ENCODE assay signal across 10 mouse cellular contexts in genomic region chr1:189879965-189880364, GRCm38 (mm10). TPM values are rescaled to one million over a fixed set of nuclear protein-coding genes. Genes with fewer than 3 reads are reported as not detected.
A peak's percentile ranks its signal among the peaks of the same experiment; 100 is the strongest.
DNase-seq lines count a peak whose midpoint lies in the region; ATAC-seq lines count a peak whose summit lies in the region.
"Had no signal": no experiment of that assay in that cellular context is flagged by ENCODE, and none has a peak within 500 bp of the region (broad histone marks: within the 10 kb centered on the region; RNA-seq: fewer than 3 reads in every experiment).

No protein-coding gene starts in this region.

- no peak overlapping the region for H3K27ac ChIP-seq in forebrain, embryonic 15.5 days (replicated peaks)

- no peak overlapping the region for H3K4me2 ChIP-seq in forebrain, embryonic 15.5 days (replicated peaks)
- H3K4me2 ChIP-seq: embryonic facial prominence, embryonic 15.5 days; midbrain, embryonic 11.5 days had no signal

- WGBS in forebrain, embryonic 15.5 days, result 77% methylated on average over 8 of the region's 8 CpGs

- H3K27me3 ChIP-seq in forebrain, embryonic 15.5 days, result no peaks in the 10 kb centered on the region
- H3K27me3 ChIP-seq: embryonic facial prominence, embryonic 15.5 days had no signal

- no peaks in the 10 kb centered on the region for H3K36me3 ChIP-seq in forebrain, embryonic 15.5 days

- DNase-seq in 3T3-L1 (ENCODE audit: low read depth, low spot score) (peak; percentile 18), adipocyte (ENCODE audit: low spot score) (peak; percentile 17)
- DNase-seq in heart, adult 8-10 months (ENCODE audit: low spot score), result peak; percentile 58
- DNase-seq in kidney, postnatal 10 days, result peak; percentile 76
- no peak for DNase-seq in spleen, postnatal 10 days (ENCODE audit: low spot score in 2 of 2)
- DNase-seq in layer of hippocampus, postnatal 10 days (ENCODE audit: low spot score in 2 of 2), result no peak
- DNase-seq in embryo, embryonic 11 days, result no peak

- no peak overlapping the region for H3K9ac ChIP-seq in forebrain, embryonic 15.5 days (replicated peaks)
- H3K9ac ChIP-seq: embryonic facial prominence, embryonic 15.5 days had no signal

- ATAC-seq in forebrain, embryonic 15.5 days (replicated peaks), result no peak

- no peak overlapping the region for H3K4me3 ChIP-seq in forebrain, embryonic 15.5 days
- H3K4me3 ChIP-seq: embryonic facial prominence, embryonic 15.5 days had no signal

- no peaks in the 10 kb centered on the region for H3K9me3 ChIP-seq in forebrain, embryonic 15.5 days
- H3K9me3 ChIP-seq: embryonic facial prominence, embryonic 15.5 days had no signal

- H3K4me1 ChIP-seq in forebrain, embryonic 15.5 days, result no peaks in the 10 kb centered on the region

RNA-seq across cellular contexts. Expression of gene Smyd2, which starts 42.2 kb away (rescaled TPM):
- total RNA-seq in heart, adult 8-10 months (2022), result 100 to 1,000 TPM in 2 of 4 experiments, 10 to 100 TPM in 2; 83.0 to 114 (median 106) TPM
- polyA plus RNA-seq in forebrain, embryonic 15.5 days (2015; fragmentation: Nextera tagmentation; extraction: Ambion mirVana), result 65.8 and 69.9 TPM in 2 replicates
- total RNA-seq in layer of hippocampus, postnatal 10 days (2021), result 10 to 100 TPM; 98.7 to 99.2 TPM

Comparison
In these comparisons a context has a peak if more than half of its experiments do, and no peak if none do; other contexts are left out.
1. DNase-seq: peak in 3T3-L1 (single experiment), adipocyte (single experiment), heart, adult 8-10 months (single experiment) and kidney, postnatal 10 days (single experiment); none in spleen, postnatal 10 days (0 of 2), layer of hippocampus, postnatal 10 days (0 of 2) and embryo, embryonic 11 days (single experiment).